Mouse (Mus musculus) limb, embryonic 15.5 days (tissue): ENCODE data around the gene Rhoa. TPM values are rescaled to one million over a fixed set of nuclear protein-coding genes. Genes with fewer than 3 reads are reported as not detected.
"Not testable (repeated sequence)": the region's sequence is repeated elsewhere in the genome, so short reads cannot be mapped to it uniquely, and the experiment has no call there.

Experiments used
- ATAC-seq: fragments of 200-750 bp; cut with Nextera tagmentation; 2 replicates; pipeline ENCODE4 v1.8.0; 2017; ENCODE audit warnings: low read depth, moderate TSS enrichment; ENCODE audit not compliant: insufficient number of reproducible peaks, low FRiP score, low TSS enrichment
- H3K27ac ChIP-seq: fragments of 300-500 bp; sonication (generic); 2 replicates; pipeline ENCODE4 v1.5.1; 2015; ENCODE audit warnings: moderate library complexity, mild to moderate bottlenecking, inconsistent platforms
- H3K27me3 ChIP-seq: fragments of 300-500 bp; sonication (generic); 2 replicates; pipeline ENCODE4 v1.6.1; 2015; ENCODE audit warnings: inconsistent platforms
- H3K36me3 ChIP-seq: fragments of 300-500 bp; sonication (generic); 2 replicates; pipeline ENCODE4 v1.6.1; 2015; ENCODE audit warnings: inconsistent platforms
- H3K4me1 ChIP-seq: fragments of 300-500 bp; sonication (generic); 2 replicates; pipeline ENCODE4 v1.6.1; 2015; ENCODE audit warnings: inconsistent platforms
- H3K4me2 ChIP-seq: fragments of 300-500 bp; sonication (generic); 2 replicates; pipeline ENCODE4 v1.6.1; 2015; ENCODE audit warnings: mild to moderate bottlenecking, inconsistent platforms
- H3K4me3 ChIP-seq: fragments of 300-500 bp; sonication (generic); 2 replicates; pipeline ENCODE4 v1.5.1; 2015; ENCODE audit warnings: mild to moderate bottlenecking, inconsistent platforms
- H3K9ac ChIP-seq: fragments of 300-500 bp; sonication (generic); 2 replicates; pipeline ENCODE4 v1.6.1; 2015; ENCODE audit warnings: inconsistent platforms
- H3K9me3 ChIP-seq: fragments of 300-500 bp; sonication (generic); 2 replicates; pipeline ENCODE4 v1.6.1; 2016; ENCODE audit warnings: inconsistent platforms
- WGBS: fragments of 180-500 bp; shearing (Covaris S2); methylation state at CpG from one replicate; pipeline ENCODE4 v1.1.7; 2015; 5-methylcytosine and 5-hydroxymethylcytosine counted together
- polyA plus RNA-seq: library from polyadenylated mRNA; unstranded; fragments of >200 nt; fragmentation: Nextera tagmentation; extraction: Ambion mirVana; gene quantifications from 2 replicates; pipeline ENCODE4 v1.2.1, GENCODE M21; 2015

Rhoa gene
- polyA plus RNA-seq, 1 experiment from 2014 or later, result 473 TPM

GRCm38 (mm10) chr9:108272691-108273090 lies 33.2 kb upstream of the Rhoa start:
- H3K9me3 ChIP-seq, result no peaks in the 10 kb centered on the region
- WGBS, result 55% methylated on average over 5 of the region's 5 CpGs
- H3K4me3 ChIP-seq, result no peak overlapping the region
- no peaks in the 10 kb centered on the region for H3K36me3 ChIP-seq
- H3K27ac ChIP-seq, result peak overlapping the region; percentile 47; the same call in 1 of the 2 replicates
- ATAC-seq, result no peak
- no peak overlapping the region for H3K4me2 ChIP-seq
- no peaks in the 10 kb centered on the region for H3K27me3 ChIP-seq
- peaks cover 16% of the 10 kb centered on the region for H3K4me1 ChIP-seq
- no peak overlapping the region for H3K9ac ChIP-seq

DNA sequence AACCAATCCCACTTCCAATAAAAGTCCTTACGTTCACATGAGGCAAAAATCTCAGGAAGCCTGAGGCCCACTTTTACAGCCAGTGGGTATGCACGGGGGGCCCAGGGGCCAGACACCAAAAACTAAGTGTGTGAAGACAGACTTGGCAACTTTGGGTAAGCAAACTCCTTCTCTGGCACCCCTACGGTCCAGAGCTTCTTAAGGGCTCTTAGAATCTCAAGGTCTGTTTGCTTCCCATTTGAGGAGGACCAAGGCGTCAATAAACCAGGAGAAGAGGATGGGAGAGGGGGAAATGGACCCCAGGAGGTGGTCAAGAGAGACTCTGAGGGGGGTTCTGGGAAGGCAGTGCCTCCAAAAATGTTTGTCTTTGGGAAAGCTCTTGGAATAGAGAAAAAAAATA lies 32.4 kb upstream of the Rhoa start:
- Histone ChIP-seq H3K27ac (0 out of 2 replicates have a peak overlapping the region, but pooled peaks have one; percentile 18), H3K9ac (no peak overlapping the region), H3K9me3 (no peaks in the 10 kb centered on the region), H3K4me3 (no peak overlapping the region), H3K27me3 (no peaks in the 10 kb centered on the region), H3K36me3 (no peaks in the 10 kb centered on the region), H3K4me2 (no peak overlapping the region), H3K4me1 (peaks cover 16% of the 10 kb centered on the region)
- no peak for ATAC-seq
- whole genome bisulfite sequencing, result 62% methylated on average over 4 of the region's 4 CpGs

DNA sequence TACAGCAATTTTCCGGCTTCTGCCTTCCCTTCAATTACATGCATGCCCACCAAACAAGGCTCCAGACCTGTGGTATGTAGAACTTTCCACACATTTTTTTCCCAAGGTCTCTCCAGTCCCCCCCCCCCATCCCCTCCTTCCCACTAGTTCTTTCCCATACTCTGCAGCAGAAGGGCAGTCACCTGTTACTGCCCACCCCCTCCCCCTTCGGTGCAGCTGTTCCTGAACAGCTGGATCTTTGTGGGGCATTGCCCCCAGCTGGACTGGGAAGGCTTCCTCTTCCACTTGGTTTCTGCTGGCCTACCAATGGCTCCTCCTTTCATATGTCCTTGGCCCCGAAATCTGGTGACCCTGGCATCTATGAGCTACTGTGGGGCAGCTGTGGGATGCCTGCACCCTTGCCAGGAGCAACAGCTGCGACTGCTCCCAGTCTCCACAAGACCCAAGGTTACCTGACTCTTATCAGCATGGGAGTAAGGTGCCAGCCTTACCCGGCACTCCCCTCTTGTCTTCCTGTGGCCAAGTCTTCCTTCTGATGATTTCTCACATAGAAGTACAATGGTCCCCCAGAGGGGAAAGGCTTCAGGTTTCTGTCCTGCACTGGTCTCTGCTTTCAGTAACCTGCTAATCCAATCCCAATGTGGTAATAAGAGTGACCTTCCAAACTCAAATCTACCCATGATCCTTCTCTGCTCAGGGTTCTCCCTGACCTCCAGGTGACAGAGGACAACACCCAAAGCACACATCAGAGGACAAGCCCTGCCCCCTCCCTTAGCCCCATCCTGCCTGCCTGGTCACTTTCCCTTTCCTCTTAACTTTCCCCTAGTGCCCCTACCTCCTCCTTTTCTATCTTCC lies 31.2 kb upstream of the Rhoa start:
- no peaks in the 10 kb centered on the region for H3K27me3 ChIP-seq
- H3K9me3 ChIP-seq, result no peaks in the 10 kb centered on the region
- H3K4me3 ChIP-seq, result no peak overlapping the region
- H3K4me2 ChIP-seq, result no peak overlapping the region
- 62% methylated on average over 5 of the region's 5 CpGs for WGBS
- ATAC-seq, result no peak
- H3K9ac ChIP-seq, result no peak overlapping the region
- H3K4me1 ChIP-seq, result peaks cover 16% of the 10 kb centered on the region
- no peak overlapping the region for H3K27ac ChIP-seq
- no peaks in the 10 kb centered on the region for H3K36me3 ChIP-seq

- Histone ChIP-seq H3K27ac (no peak overlapping the region), H3K36me3 (no peaks in the 10 kb centered on the region), H3K4me1 (peaks cover 20% of the 10 kb centered on the region), H3K9me3 (no peaks in the 10 kb centered on the region), H3K27me3 (no peaks in the 10 kb centered on the region), H3K4me2 (no peak overlapping the region), H3K4me3 (no peak overlapping the region), H3K9ac (no peak overlapping the region)
- WGBS, result 52% methylated on average over 6 of the region's 6 CpGs
- no peak for ATAC-seq
Observed at GRCm38 (mm10) chr9:108275331-108275659, 30.6 kb upstream of the Rhoa start.

GRCm38 (mm10) chr9:108278697-108279450 lies 27.1 kb upstream of the Rhoa start:
- H3K27me3 ChIP-seq, result no peaks in the 10 kb centered on the region
- peaks cover 14% of the 10 kb centered on the region; the same call in 1 of the 2 replicates for H3K4me1 ChIP-seq
- H3K27ac ChIP-seq, result no peak overlapping the region
- ATAC-seq, result no peak
- no peaks in the 10 kb centered on the region for H3K9me3 ChIP-seq
- H3K9ac ChIP-seq, result no peak overlapping the region
- H3K4me2 ChIP-seq, result no peak overlapping the region
- H3K4me3 ChIP-seq, result no peak overlapping the region
- no peaks in the 10 kb centered on the region for H3K36me3 ChIP-seq
- WGBS, result 73% methylated on average over 10 of the region's 10 CpGs

DNA sequence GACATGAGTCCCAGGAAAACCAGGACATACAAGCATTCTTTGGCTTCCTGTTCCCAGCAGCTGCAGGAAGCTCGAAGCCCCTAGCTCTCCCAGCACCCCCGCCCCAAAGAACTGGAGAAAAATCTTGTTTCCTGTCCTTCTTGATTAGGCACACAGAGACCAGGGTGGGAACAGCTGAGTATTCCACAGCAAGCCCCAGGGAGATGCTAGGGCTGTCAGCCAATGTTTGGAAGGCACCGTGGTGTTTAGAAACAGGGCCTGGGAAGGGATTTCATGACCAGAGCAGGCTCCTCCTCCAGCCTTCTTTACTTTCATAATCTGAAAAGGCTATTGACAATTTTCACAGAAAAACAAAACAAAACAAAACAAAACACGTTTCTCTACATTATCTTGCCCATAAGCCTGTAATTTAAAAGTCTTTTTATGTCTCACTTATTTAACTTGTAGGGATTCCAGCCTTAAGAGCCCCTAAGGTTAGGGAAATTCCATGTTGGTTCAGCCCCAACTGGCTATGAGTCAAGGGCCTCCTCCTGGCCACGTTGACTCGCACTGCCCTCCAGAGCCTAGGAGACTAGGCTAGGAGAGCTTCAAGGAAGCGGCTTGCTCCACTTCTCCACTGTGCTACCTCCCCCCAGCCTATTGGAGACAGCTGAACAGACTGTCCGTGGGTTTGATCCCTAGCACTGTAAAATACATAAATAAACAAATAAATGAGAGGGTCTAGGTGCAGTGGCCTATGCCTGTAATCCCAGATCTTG lies 25.7 kb upstream of the Rhoa start:
- no peak overlapping the region for H3K4me3 ChIP-seq
- peak; percentile 80; the same call in 1 of the 2 replicates for ATAC-seq
- no peaks in the 10 kb centered on the region for H3K27me3 ChIP-seq
- peak overlapping the region; percentile 65 for H3K27ac ChIP-seq
- no peaks in the 10 kb centered on the region for H3K9me3 ChIP-seq
- H3K36me3 ChIP-seq, result no peaks in the 10 kb centered on the region
- H3K9ac ChIP-seq, result no peak overlapping the region
- peaks cover 8% of the 10 kb centered on the region; the same call in 1 of the 2 replicates for H3K4me1 ChIP-seq
- WGBS, result 27% methylated on average over 8 of the region's 8 CpGs
- H3K4me2 ChIP-seq, result no peak overlapping the region

GRCm38 (mm10) chr9:108284410-108284809 lies 21.5 kb upstream of the Rhoa start:
- Histone ChIP-seq H3K4me1 (peaks cover 8% of the 10 kb centered on the region; the same call in 1 of the 2 replicates), H3K27ac (no peak overlapping the region), H3K4me3 (no peak overlapping the region), H3K9ac (no peak overlapping the region), H3K9me3 (no peaks in the 10 kb centered on the region), H3K4me2 (no peak overlapping the region), H3K36me3 (no peaks in the 10 kb centered on the region), H3K27me3 (no peaks in the 10 kb centered on the region)
- ATAC-seq, result peak; percentile 62; the same call in 1 of the 2 replicates
- 12% methylated on average over 6 of the region's 6 CpGs for WGBS

DNA sequence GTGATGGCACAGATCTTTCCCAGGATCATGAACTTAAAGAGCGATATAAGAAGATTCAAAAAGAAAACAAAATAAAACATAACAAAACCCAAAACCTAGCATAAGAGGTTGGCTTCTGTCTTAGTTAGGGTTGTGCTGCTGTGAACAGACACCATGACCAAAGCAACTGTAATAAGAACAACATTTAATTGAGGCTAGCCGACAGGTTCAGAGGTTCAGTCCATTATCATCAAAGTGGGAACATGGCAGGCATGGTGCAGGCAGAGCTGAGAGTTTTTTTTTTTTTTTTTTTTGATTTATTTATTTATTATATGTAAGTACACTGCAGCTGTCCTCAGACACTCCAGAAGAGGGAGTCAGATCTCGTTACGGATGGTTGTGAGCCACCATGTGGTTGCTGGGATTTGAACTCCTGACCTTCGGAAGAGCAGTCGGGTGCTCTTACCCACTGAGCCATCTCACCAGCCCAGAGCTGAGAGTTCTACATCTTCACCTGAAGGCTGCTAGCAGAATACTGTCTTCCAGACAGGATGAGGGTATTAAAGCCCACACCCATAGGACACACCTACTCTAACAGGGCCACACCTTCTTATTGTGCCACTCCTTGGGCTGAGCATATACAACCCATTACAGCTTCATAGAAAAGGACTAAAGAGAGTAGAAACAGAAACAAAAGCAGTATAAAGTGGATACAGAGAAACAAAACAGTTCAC lies 18.2 kb upstream of the Rhoa start:
- not testable (repeated sequence) for H3K9me3 ChIP-seq, H3K36me3 ChIP-seq, H3K4me3 ChIP-seq, H3K4me1 ChIP-seq, H3K9ac ChIP-seq, H3K27me3 ChIP-seq, ATAC-seq, H3K4me2 ChIP-seq, H3K27ac ChIP-seq
- WGBS, result 81% methylated on average over 6 of the region's 6 CpGs

- no peak overlapping the region for H3K9ac ChIP-seq
- H3K4me2 ChIP-seq, result no peak overlapping the region
- peaks cover 10% of the 10 kb centered on the region for H3K36me3 ChIP-seq
- no peaks in the 10 kb centered on the region for H3K9me3 ChIP-seq
- WGBS, result 68% methylated on average over 2 of the region's 2 CpGs
- H3K27me3 ChIP-seq, result no peaks in the 10 kb centered on the region
- ATAC-seq, result no peak
- no peak overlapping the region for H3K27ac ChIP-seq
- H3K4me1 ChIP-seq, result peaks cover 4% of the 10 kb centered on the region
- H3K4me3 ChIP-seq, result peak overlapping the region; percentile 57; the same call in 1 of the 2 replicates
Observed at GRCm38 (mm10) chr9:108289347-108289746, 16.6 kb upstream of the Rhoa start.

DNA sequence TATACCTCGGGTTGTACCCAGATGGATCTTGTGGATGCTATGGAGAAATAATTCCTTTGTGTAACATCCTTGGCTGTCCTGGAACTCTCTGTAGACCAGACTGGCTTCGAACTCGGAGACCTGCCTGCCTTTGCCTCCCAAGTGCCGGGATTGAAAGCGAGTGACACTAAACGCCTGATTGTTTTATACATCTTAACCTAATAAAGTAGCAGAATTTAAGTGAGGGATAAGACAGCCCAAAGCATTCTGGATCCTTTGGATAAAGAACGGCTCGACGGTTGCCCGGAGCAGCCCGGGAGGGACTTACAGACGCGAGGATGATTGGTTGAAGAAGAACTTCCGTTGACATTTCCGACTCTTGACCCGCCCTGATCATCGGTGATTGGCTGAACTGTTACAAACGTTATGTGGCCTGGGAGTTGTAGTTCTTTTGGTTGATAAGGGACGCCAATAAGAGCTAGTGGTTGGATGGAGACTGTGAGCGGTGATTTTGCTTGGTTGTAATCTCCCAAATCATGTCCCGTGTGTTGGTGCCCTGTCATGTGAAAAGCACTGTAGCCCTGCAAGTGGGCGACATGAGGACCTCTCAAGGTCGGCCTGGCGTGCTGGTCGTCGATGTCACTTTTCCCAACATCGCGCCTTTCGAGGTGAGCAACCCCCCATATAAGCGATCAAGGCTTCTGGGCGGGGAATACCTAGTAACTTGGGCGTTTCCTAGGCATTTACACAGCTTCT lies 15.7 kb upstream of the Rhoa start, which contains the start of gene Nicn1:
Gene Nicn1, plus strand, starts transcription at position 414 of the 735 bp plus-strand sequence.
- Histone ChIP-seq H3K4me2 (peak within 1 kb of the TSS; percentile 54), H3K4me1 (peaks cover 4% of the 10 kb centered on the region), H3K36me3 (peaks cover 19% of the 10 kb centered on the region), H3K27ac (peak within 1 kb of the TSS; percentile 83), H3K4me3 (peak within 1 kb of the TSS; percentile 57), H3K9me3 (no peaks in the 10 kb centered on the region), H3K9ac (peak within 1 kb of the TSS; percentile 47), H3K27me3 (no peaks in the 10 kb centered on the region)
- under 1% methylated on average over 32 of the region's 32 CpGs for WGBS
- ATAC-seq, result peak; percentile 97
